Mouse (Mus musculus): ENCODE measurements around the gene Dpep1.
"Not testable (repeated sequence)": the region's sequence is repeated elsewhere in the genome, so short reads cannot be mapped to it uniquely, and the experiment has no call there.

Gene Dpep1

GRCm38 (mm10) chr8:123185566-123186409 is at the start of gene Dpep1:
Dpep1 (plus strand) TSS chr8:123186242.
- no peak for DNase-seq (ENCODE audit: low read depth, low spot score)

GRCm38 (mm10) chr8:123136287-123136686 is 49.8 kb upstream of the Dpep1 start:
- DNase-seq (ENCODE audit: low read depth, low spot score): no peak

GRCm38 (mm10) chr8:123137645-123138077 is 48.4 kb upstream of the Dpep1 start:
- no peak for DNase-seq (ENCODE audit: low read depth, low spot score)

- DNase-seq (ENCODE audit: low read depth, low spot score): no peak
Measured at GRCm38 (mm10) chr8:123138741-123139140, 47.3 kb upstream of the Dpep1 start.

DNA sequence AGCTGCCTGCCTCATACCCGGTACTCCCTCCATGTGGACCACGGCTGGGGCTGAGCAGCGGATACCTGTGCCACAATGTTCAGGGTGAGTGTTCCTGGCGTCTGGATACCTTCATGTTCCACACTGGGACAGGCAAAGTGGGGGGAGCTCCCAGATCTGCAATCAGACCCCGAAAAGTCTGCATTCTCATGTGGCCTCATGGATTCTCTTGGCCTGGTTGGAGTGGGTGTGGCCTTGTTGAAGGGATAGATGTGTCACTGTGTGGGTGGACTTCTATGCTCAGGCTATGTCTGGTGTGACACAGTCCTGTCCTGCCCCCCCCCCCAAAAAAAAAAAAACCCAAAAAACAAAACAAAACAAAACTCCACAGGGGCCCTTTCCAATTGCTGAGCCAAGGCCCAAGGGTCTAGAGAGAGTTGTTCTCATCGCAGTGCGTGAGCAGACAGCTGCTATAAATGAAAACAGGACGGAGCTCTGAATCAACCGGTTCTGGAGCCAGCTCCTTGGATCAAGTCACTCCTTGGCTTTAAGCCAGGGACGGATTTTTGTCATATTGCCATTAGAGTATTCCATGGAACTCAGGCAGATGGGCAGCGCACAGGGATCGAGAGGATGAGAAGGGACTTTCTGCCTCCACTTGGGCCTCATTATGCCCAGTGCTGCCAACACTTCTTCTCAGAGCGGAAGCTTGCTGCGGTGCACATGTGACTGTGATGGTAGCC is 44.1 kb upstream of the Dpep1 start:
- DNase-seq (ENCODE audit: low read depth, low spot score): no peak

DNA sequence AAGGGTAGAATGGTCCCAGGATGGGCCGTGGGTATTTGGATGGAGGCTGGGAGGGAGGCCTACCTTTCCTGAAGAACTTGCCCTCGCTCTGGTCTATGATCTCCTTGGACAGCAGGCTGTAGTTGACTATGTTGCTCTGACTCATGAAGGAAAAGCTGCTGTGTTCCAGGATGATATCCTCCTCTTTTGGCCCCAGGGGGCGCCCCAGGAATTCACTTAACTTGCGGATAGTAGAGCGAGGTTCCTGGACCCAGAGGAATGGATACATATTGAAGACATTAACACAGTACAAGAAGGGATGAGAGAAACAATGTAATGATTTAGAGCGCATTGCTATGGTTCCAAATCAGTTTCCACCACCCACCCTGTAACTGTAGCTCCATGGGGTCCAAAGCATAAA is 40.8 kb upstream of the Dpep1 start:
- DNase-seq (ENCODE audit: low read depth, low spot score): no peak

GRCm38 (mm10) chr8:123146390-123146789 is 39.7 kb upstream of the Dpep1 start:
- DNase-seq (ENCODE audit: low read depth, low spot score): no peak

GRCm38 (mm10) chr8:123150737-123151171 is 35.3 kb upstream of the Dpep1 start:
- DNase-seq (ENCODE audit: low read depth, low spot score): no peak

- no peak for DNase-seq (ENCODE audit: low read depth, low spot score)
Measured at GRCm38 (mm10) chr8:123155177-123155576, 30.9 kb upstream of the Dpep1 start.

GRCm38 (mm10) chr8:123156070-123156773 is 29.8 kb upstream of the Dpep1 start:
- no peak for DNase-seq (ENCODE audit: low read depth, low spot score)

GRCm38 (mm10) chr8:123157888-123158465 is 28.1 kb upstream of the Dpep1 start, which contains the start of gene Sult5a1:
Sult5a1 (minus strand) TSS chr8:123158315.
- no peak for DNase-seq (ENCODE audit: low read depth, low spot score)

- no peak for DNase-seq (ENCODE audit: low read depth, low spot score)
Measured at GRCm38 (mm10) chr8:123181391-123181790, 4.7 kb upstream of the Dpep1 start.

- no peak for DNase-seq (ENCODE audit: low read depth, low spot score)
Measured at GRCm38 (mm10) chr8:123188006-123188405, 2.0 kb downstream of the Dpep1 start.

GRCm38 (mm10) chr8:123188841-123189240 is 2.8 kb downstream of the Dpep1 start:
- no peak for DNase-seq (ENCODE audit: low read depth, low spot score)

GRCm38 (mm10) chr8:123190678-123191077 is 4.6 kb downstream of the Dpep1 start:
- peak; percentile 81 for DNase-seq (ENCODE audit: low read depth, low spot score)

DNA sequence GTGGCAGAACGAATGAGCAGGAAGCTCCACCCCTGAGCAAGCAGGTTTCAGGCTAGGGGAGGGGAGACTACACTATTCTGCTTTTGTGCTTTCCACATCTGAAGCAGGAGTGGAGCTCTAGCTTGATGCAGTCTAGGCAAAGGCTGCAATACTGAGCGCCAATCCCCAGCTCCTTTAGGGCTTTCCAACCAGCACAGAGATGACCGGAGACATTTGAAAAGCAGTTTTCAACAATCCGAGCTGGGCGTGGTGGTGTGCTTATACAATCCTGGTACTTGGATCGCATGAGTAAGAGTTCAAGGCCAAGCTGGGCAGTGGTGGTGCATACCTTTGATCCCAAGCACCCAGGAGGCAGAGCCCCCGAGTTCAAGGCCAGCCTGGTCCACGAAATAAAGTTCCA is 5.9 kb downstream of the Dpep1 start:
- DNase-seq (ENCODE audit: low read depth, low spot score): no peak

- no peak for DNase-seq (ENCODE audit: low read depth, low spot score)
Measured at GRCm38 (mm10) chr8:123193771-123194170, 7.7 kb downstream of the Dpep1 start.

- DNase-seq (ENCODE audit: low read depth, low spot score): not testable (repeated sequence)
Measured at GRCm38 (mm10) chr8:123197016-123197415, 11.0 kb downstream of the Dpep1 start.

GRCm38 (mm10) chr8:123199864-123200263 is 13.8 kb downstream of the Dpep1 start:
- no peak for DNase-seq (ENCODE audit: low read depth, low spot score)

GRCm38 (mm10) chr8:123202288-123202687 is 16.2 kb downstream of the Dpep1 start:
- DNase-seq (ENCODE audit: low read depth, low spot score): peak; percentile 65

DNA sequence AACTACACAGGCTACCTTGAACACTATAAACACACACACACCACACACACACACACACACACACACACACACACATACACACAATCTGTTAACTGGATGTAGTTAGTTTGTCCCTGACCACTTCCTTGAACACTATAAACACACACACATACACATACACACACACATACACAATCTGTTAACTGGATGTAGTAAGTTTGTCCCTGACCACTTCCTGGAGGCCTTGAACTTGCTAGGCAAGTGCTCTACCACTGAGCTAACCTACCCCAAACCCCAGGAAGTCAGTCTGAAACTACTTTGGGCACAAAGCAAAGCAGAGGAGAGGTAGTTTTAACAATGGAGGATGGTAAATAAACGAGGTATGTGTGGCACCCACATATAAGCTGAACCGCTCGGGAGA is 17.5 kb downstream of the Dpep1 start:
- DNase-seq (ENCODE audit: low read depth, low spot score): no peak

GRCm38 (mm10) chr8:123211876-123212275 is 25.8 kb downstream of the Dpep1 start:
- no peak for DNase-seq (ENCODE audit: low read depth, low spot score)
